Mouse (Mus musculus): ENCODE data around the gene Usp4. TPM values are rescaled to one million over a fixed set of nuclear protein-coding genes. Genes with fewer than 3 reads are reported as not detected.

The Usp4 gene
- 113 and 120 TPM in 2 replicates for polyA plus RNA-seq (2012; rRNA removed)

DNA sequence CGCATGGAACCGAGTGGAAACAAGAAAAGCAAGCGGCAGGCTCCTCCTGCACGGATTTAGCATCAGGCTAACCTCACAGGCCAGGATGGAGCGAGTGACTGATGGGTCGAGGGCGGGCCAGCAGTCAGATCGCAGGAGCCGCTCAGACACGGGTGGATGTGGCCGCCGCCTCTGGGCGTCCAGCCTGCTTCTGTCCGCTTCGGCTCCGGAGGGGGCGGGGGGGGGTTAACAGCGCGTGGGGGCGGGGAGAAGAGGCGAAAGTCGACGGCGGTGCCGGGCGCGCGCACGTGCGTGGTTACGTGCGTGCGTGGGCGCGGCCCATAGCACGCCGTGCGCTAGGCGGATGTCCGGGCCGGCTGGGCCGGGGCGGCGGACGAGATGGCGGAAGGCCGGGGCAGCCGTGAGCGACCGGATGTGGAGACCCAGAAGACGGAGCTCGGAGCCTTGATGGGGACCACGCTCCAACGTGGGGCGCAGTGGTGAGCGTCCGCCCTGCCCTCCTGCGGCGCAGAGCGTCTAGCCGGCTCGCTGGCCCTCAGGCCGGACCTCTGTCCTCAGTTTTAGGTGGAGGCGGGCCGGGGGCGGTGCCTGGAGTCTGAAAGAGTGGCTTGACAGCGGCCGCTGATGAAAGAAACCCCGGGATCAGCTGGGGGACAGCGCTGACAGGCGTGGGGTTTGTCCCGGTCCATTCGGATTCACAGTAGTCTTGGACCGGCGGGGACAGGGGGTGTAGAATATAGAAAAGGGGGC is at the start of gene Usp4:
Gene Usp4 (plus strand): TSS at position 314 of the 750 bp plus-strand sequence.

DNA sequence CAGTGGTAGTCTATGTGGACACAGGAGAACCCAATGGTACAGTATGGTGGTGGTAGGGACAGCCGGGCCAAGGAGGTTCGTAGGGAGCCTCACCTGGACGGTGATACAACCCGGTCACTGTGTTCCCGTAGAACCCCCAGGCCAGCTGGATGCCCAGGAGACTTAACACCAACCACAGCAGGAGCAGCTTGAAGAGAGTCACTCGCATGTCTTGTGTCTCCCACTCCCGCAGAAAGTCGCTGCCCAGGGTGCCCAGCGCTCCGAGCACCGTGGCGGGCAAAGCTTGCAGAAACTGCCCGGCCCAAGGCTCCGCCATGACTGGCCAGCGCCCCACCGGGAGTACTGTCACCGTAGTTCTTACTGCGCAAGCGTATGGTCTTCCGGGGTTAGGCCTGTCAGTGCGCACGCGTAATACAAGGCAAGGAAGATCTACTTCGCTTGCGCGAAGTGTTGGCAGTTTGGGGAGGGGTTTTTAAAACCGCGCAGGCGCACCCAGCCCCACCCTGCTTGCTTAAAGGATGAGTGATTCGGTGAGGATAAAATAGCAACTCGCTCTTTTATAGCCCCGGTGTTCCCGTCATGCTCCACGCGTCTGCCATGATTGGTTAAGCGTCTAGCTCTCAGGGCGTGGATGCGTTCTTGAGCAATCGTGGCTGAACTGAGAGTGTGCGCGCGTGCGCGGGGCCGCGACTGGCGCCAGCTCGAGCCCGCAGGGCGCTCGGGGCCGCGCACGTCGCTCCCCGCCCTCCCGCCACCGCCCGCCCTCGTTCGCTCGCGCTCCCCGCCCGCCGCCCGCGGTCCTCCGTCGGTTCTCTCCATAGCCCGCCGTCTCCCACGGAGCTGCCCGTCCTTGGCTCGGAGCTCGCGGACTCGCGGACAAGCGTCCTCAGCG is 41.8 kb upstream of the Usp4 start, which contains the start of the genes Rhoa and Tcta:
Gene Rhoa (plus strand): TSS at position 501 of the 892 bp plus-strand sequence.
Gene Tcta (minus strand): TSS at position 532 of the 892 bp plus-strand sequence.

DNA sequence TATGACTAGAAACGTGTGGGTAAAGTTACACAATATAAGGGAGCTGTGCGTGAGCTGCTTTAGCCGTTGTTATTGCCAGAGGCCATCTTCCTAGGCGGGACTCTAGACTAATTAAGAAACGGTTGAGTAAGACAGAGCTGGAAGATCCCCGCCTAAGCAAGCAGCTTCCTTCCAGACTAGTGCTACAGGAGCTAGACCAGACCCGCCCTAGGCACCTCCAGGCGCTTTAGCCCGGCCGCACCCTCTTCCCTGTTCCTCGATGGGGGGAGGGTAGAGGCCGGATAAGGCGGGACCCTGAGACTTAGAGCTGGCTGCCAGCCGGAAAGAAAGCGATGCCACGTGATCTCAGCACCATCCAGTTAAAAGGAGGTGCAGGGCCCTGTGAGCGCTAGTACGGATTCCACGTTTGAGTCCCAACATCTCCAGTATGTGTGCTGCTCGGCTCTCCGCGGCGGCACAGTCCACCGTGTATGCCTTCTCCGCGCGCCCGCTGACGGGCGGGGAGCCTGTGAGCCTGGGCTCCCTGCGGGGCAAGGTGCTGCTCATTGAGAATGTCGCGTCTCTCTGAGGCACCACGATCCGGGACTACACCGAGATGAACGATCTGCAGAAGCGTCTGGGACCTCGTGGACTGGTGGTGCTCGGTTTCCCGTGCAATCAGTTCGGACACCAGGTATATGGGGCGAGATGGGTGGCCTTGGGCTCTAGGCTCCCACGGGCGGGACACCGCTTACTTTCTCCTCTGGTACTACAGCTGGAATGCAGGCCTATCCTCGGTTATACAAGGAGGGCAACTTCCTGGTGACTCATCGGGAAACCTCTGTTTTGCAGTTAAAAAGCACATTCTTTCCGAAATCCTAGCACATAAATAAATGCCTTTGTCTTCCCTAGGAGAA is 8.5 kb upstream of the Usp4 start, which contains the start of gene Gpx1:
Gene Gpx1 (plus strand): TSS at position 18 of the 896 bp plus-strand sequence.

DNA sequence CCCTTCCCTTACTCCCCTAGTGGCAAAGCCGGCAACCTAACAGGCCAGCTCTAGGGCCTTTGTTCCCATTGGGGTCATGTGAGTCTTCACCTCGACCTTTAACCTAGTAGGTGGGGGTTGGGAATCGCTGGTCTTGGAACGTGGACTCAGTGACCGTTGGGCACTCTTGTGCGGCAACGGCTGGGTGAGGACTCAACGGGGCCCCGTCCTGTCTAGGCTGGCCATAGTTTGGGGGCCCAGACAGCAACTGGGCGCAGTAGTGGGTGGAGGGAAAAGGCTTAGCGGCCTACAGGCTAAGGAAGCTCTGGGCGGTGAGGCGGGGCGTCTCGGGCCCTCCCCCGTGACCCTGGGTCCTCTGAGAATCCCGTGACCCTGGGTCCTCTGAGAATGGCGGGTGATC is 45.0 kb downstream of the Usp4 start, which contains the start of gene 1700102P08Rik:
Gene 1700102P08Rik (plus strand): TSS at position 130 of the 400 bp plus-strand sequence.

DNA sequence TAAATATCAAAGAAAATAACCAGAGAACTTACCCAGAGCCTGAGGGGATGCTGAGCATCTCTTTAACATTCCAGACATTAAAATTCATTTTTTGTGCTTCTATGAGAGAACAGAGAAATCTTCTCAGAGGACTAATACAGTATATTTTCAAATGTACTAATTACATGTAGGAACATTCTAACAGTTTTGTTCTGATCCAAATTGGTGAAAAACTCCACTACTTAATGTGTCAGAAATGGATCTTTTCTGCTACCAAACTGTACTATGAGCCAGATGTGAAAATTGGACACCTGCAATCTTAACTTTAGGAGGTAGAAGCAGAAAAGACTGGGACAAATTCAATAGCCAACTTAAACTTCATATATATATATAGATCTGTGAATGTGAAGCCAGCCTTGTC is 80.7 kb downstream of the Usp4 start, which contains the start of gene Ccdc36:
Gene Ccdc36 (minus strand): TSS at position 101 of the 400 bp plus-strand sequence.

DNA sequence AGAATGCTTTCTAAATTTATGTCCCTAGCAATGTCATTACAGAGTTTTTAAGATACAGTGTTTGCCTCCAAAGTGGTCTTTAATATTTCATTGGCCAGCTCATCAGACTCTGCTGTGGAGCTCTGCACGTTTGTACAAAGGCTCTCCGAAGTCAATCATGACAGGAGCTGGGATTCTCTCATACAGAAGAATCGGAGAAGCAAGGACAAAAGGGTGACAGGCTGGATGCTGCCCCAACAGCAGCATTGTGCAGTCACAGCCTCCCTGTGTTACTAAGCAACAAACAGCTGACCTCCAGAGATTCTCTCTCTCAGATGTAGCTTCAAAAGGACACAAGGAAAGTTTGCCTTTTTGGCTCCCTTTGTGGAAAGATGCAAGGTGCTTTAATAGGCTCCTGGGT is 88.5 kb downstream of the Usp4 start, which contains the start of gene BC048562:
Gene BC048562 (plus strand): TSS at position 301 of the 400 bp plus-strand sequence.

Other genes with a start within 250 kb of the Usp4 start
- gene Bsn, start 157.5 kb upstream of the Usp4 start, polyA plus RNA-seq (2012; rRNA removed): 5.1 and 6.2 TPM in 2 replicates
- gene Dag1, start 83.9 kb upstream of the Usp4 start, polyA plus RNA-seq (2012; rRNA removed): 23.8 and 29.4 TPM in 2 replicates
- gene Nicn1, start 57.4 kb upstream of the Usp4 start, polyA plus RNA-seq (2012; rRNA removed): 30.2 and 45.5 TPM in 2 replicates
- 40.6 and 51.6 TPM in 2 replicates for gene Amt, start 51.0 kb upstream of the Usp4 start, polyA plus RNA-seq (2012; rRNA removed)
- gene Rhoa, start 41.7 kb upstream of the Usp4 start, polyA plus RNA-seq (2012; rRNA removed): 236 and 260 TPM in 2 replicates
- 12.7 and 22.2 TPM in 2 replicates for gene Tcta, start 41.7 kb upstream of the Usp4 start, polyA plus RNA-seq (2012; rRNA removed)
- gene Gpx1, start 8.9 kb upstream of the Usp4 start, polyA plus RNA-seq (2012; rRNA removed): 654 and 762 TPM in 2 replicates
- gene 1700102P08Rik, start 45.0 kb downstream of the Usp4 start, polyA plus RNA-seq (2012; rRNA removed): 1.4 and 1.8 TPM in 2 replicates
- 1.1 and 1.6 TPM in 2 replicates for gene Ccdc36, start 80.6 kb downstream of the Usp4 start, polyA plus RNA-seq (2012; rRNA removed)
- gene BC048562, start 88.6 kb downstream of the Usp4 start, polyA plus RNA-seq (2012; rRNA removed): not detected in 2 replicates
- 25.0 and 28.4 TPM in 2 replicates for gene Ccdc71, start 112.7 kb downstream of the Usp4 start, polyA plus RNA-seq (2012; rRNA removed)
- gene Klhdc8b, start 113.7 kb downstream of the Usp4 start, polyA plus RNA-seq (2012; rRNA removed): 43.0 and 49.4 TPM in 2 replicates
- 67.7 and 81.1 TPM in 2 replicates for gene Lamb2, start 131.9 kb downstream of the Usp4 start, polyA plus RNA-seq (2012; rRNA removed)
- 146 and 160 TPM in 2 replicates for gene Usp19, start 142.7 kb downstream of the Usp4 start, polyA plus RNA-seq (2012; rRNA removed)
- 239 and 264 TPM in 2 replicates for gene Qars, start 159.9 kb downstream of the Usp4 start, polyA plus RNA-seq (2012; rRNA removed)
- gene Qrich1, start 169.0 kb downstream of the Usp4 start, polyA plus RNA-seq (2012; rRNA removed): 122 and 154 TPM in 2 replicates
- gene Impdh2, start 212.4 kb downstream of the Usp4 start, polyA plus RNA-seq (2012; rRNA removed): 175 and 189 TPM in 2 replicates
- 21.4 and 26.3 TPM in 2 replicates for gene Ndufaf3, start 219.6 kb downstream of the Usp4 start, polyA plus RNA-seq (2012; rRNA removed)
- gene Dalrd3, start 222.0 kb downstream of the Usp4 start, polyA plus RNA-seq (2012; rRNA removed): 83.0 and 118 TPM in 2 replicates
- 129 and 170 TPM in 2 replicates for gene Wdr6, start 230.9 kb downstream of the Usp4 start, polyA plus RNA-seq (2012; rRNA removed)
- 11.8 and 12.4 TPM in 2 replicates for gene P4htm, start 249.8 kb downstream of the Usp4 start, polyA plus RNA-seq (2012; rRNA removed)

Measured in central nervous system, embryonic 11.5 days (tissue).